In the genomic region with DNA sequence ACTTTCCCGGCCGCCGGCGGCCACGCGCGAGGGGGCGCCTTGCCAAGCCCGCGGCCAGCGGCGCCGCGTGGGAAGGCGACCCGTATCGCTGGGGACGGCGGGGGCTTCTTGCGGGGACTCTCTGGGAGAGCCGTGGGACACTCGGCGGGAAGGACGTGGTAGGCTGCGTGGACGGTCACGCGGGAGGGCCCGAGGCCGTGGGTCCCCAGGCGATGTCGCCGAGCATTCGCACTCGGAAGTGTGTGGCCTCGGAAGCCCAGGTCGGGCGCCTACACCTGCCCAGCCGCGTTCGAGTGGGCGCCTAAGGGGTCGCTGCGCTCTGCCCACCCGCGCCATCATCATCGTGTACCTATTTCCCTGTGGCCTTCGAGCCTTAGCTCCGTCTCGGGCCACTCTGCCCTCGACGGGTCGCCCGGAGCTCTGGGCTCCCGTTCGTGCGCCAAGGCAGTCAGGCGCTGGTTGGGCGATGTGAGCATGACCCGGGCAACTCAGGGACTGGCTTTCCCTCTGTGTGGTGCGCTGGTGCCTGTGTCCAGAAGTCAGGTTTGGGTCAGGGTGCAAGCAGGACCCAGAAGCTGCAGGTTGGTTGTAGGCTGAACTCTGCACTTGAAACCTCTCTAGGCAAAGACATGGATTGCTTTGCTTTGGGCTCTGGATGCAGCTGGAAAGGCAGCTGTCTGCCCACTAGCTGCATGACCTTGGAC, we compare ENCODE assay signal across 8 mouse cellular contexts. TPM values are rescaled to one million over a fixed set of nuclear protein-coding genes. Genes with fewer than 3 reads are reported as not detected.
DNase-seq lines count a peak whose midpoint lies in the region; ATAC-seq lines count a peak whose summit lies in the region.

No protein-coding gene starts in this region.

- no peak for ATAC-seq in limb, embryonic 15.5 days (ENCODE audit: insufficient number of reproducible peaks, low FRiP score, low TSS enrichment, low read depth)
- no peak; the same call in 1 of the 2 replicates for ATAC-seq in stomach, embryonic 16.5 days (ENCODE audit: insufficient read depth, low FRiP score)

- peak; percentile 33 for DNase-seq in adrenal gland, postnatal 14 days
- no peak for DNase-seq in adrenal gland, postnatal 4 days (ENCODE audit: low spot score in 2 of 2)
- DNase-seq in ovary, postnatal 36 days (ENCODE audit: low spot score): peak; percentile 23
- no peak for DNase-seq in ovary, adult 18-20 months (ENCODE audit: low spot score)
- DNase-seq in right cerebral cortex, postnatal 10 days (ENCODE audit: low spot score in 2 of 2): no peak
- DNase-seq in cerebellum, adult 9-11 months: no peak

- H3K4me2 ChIP-seq in limb, embryonic 15.5 days: peak overlapping the region; percentile 98
- peak overlapping the region; percentile 99 for H3K4me2 ChIP-seq in stomach, embryonic 16.5 days (ENCODE audit: low read depth, low read length)

- peaks cover 29% of the 10 kb centered on the region for H3K4me1 ChIP-seq in limb, embryonic 15.5 days
- peaks cover 4% of the 10 kb centered on the region; the same call in 1 of the 2 replicates for H3K4me1 ChIP-seq in stomach, embryonic 16.5 days (ENCODE audit: control insufficient read depth, insufficient read depth, low read length)

- no peaks in the 10 kb centered on the region for H3K36me3 ChIP-seq in limb, embryonic 15.5 days
- no peaks in the 10 kb centered on the region for H3K36me3 ChIP-seq in stomach, embryonic 16.5 days (ENCODE audit: control insufficient read depth, insufficient read depth, low read length)

- no peaks in the 10 kb centered on the region for H3K9me3 ChIP-seq in limb, embryonic 15.5 days
- no peaks in the 10 kb centered on the region for H3K9me3 ChIP-seq in stomach, embryonic 16.5 days (replicated peaks; ENCODE audit: control insufficient read depth, low read length)

- no peak overlapping the region for H3K27ac ChIP-seq in limb, embryonic 15.5 days
- no peak overlapping the region for H3K27ac ChIP-seq in stomach, embryonic 16.5 days (ENCODE audit: low read length)

- peaks cover 30% of the 10 kb centered on the region for H3K27me3 ChIP-seq in limb, embryonic 15.5 days
- peaks cover 13% of the 10 kb centered on the region for H3K27me3 ChIP-seq in stomach, embryonic 16.5 days (ENCODE audit: control insufficient read depth, insufficient read depth, low read length)

- H3K4me3 ChIP-seq in limb, embryonic 15.5 days: peak overlapping the region; percentile 66
- H3K4me3 ChIP-seq in stomach, embryonic 16.5 days (replicated peaks; ENCODE audit: low read length): peak overlapping the region; percentile 64

- 3% methylated on average over 61 of the region's 61 CpGs for WGBS in limb, embryonic 15.5 days
- 4% methylated on average over 61 of the region's 61 CpGs for WGBS in stomach, embryonic 16.5 days

- H3K9ac ChIP-seq in limb, embryonic 15.5 days: peak overlapping the region; percentile 68
- H3K9ac ChIP-seq in stomach, embryonic 16.5 days (ENCODE audit: low read length): peak overlapping the region; percentile 81

RNA-seq across cellular contexts. Expression of gene Pcsk6, which starts 1.1 kb away (rescaled TPM):
- total RNA-seq in adrenal gland, postnatal 14 days (2021): 32.1 and 32.7 TPM in 2 replicates
- total RNA-seq in adrenal gland, postnatal 4 days (2021): 10 to 100 TPM; 15.9 to 18.9 TPM
- 10.3 and 10.8 TPM in 2 replicates for polyA plus RNA-seq in limb, embryonic 15.5 days (2015; fragmentation: Nextera tagmentation; extraction: Ambion mirVana)
- 3.7 and 4.3 TPM in 2 replicates for polyA plus RNA-seq in stomach, embryonic 16.5 days (2015; fragmentation: Nextera tagmentation; extraction: Ambion mirVana)

Comparison
In these comparisons a context has a peak if more than half of its experiments do, and no peak if none do; other contexts are left out.
1. DNase-seq: peak in adrenal gland, postnatal 14 days (single experiment) and ovary, postnatal 36 days (single experiment); none in adrenal gland, postnatal 4 days (0 of 2), ovary, adult 18-20 months (single experiment), right cerebral cortex, postnatal 10 days (0 of 2) and cerebellum, adult 9-11 months (single experiment).